Mouse (Mus musculus): Measurements from ENCODE around the gene Prn. TPM values are rescaled to one million over a fixed set of nuclear protein-coding genes. Genes with fewer than 3 reads are reported as not detected.

Prn gene
- total RNA-seq, 2 experiments from 2014 or later: 0.11 TPM; not detected in 1

- DNase-seq: no peak
- no peak for TF ChIP-seq CTCF (IDR thresholded peaks at IDR 0.05)
- intact Hi-C loops (cut with DNase I): no loop called here
- Histone ChIP-seq H3K27ac (no peak overlapping the region), H3K4me3 (no peak overlapping the region)
Observed at GRCm38 (mm10) chr2:131956336-131957256, 46.8 kb downstream of the Prn start.

- intact Hi-C loops (cut with DNase I): no loop called here
- no peak for DNase-seq
- Histone ChIP-seq H3K27ac (no peak overlapping the region), H3K4me3 (no peak overlapping the region)
- no peak for TF ChIP-seq CTCF (IDR thresholded peaks at IDR 0.05)
Observed at GRCm38 (mm10) chr2:131957731-131958222, 48.0 kb downstream of the Prn start.

GRCm38 (mm10) chr2:131961671-131962070 is 51.9 kb downstream of the Prn start:
- Histone ChIP-seq H3K4me3 (no peak overlapping the region), H3K27ac (no peak overlapping the region)
- TF ChIP-seq CTCF (IDR thresholded peaks at IDR 0.05): no peak
- intact Hi-C loops (cut with DNase I): no loop called here
- no peak for DNase-seq

- H3K27ac ChIP-seq: no peak overlapping the region
- intact Hi-C loops (cut with DNase I): no loop called here
- DNase-seq: no peak
- no peak for TF ChIP-seq CTCF (IDR thresholded peaks at IDR 0.05)
- H3K4me3 ChIP-seq: no peak overlapping the region
Observed at GRCm38 (mm10) chr2:131970597-131970996, 60.8 kb downstream of the Prn start.

GRCm38 (mm10) chr2:131971098-131971497 is 61.3 kb downstream of the Prn start:
- Histone ChIP-seq H3K4me3 (no peak overlapping the region), H3K27ac (no peak overlapping the region)
- TF ChIP-seq CTCF (IDR thresholded peaks at IDR 0.05): no peak
- DNase-seq: no peak
- intact Hi-C loops (cut with DNase I): no loop called here

GRCm38 (mm10) chr2:131976663-131977062 is 66.9 kb downstream of the Prn start:
- TF ChIP-seq CTCF (IDR thresholded peaks at IDR 0.05): no peak
- Histone ChIP-seq H3K27ac (no peak overlapping the region), H3K4me3 (no peak overlapping the region)
- intact Hi-C loops (cut with DNase I): no loop called here
- DNase-seq: no peak

GRCm38 (mm10) chr2:131980866-131981265 is 71.1 kb downstream of the Prn start:
- TF ChIP-seq CTCF (IDR thresholded peaks at IDR 0.05): no peak
- no peak overlapping the region for H3K4me3 ChIP-seq
- no peak for DNase-seq
- H3K27ac ChIP-seq: no peak overlapping the region
- intact Hi-C loops (cut with DNase I): no loop called here

GRCm38 (mm10) chr2:131982546-131983196 is 72.9 kb downstream of the Prn start:
- TF ChIP-seq CTCF (IDR thresholded peaks at IDR 0.05): peak; percentile 90
- H3K27ac ChIP-seq: no peak overlapping the region

GRCm38 (mm10) chr2:131987950-131988349 is 78.2 kb downstream of the Prn start:
- intact Hi-C loops (cut with DNase I): no loop called here
- no peak for DNase-seq
- TF ChIP-seq CTCF (IDR thresholded peaks at IDR 0.05): peak; percentile 39
- Histone ChIP-seq H3K4me3 (no peak overlapping the region), H3K27ac (no peak overlapping the region)

More at GRCm38 (mm10) chr2:131982546-131983196, 72.9 kb downstream of the Prn start:
- H3K4me3 ChIP-seq: no peak overlapping the region
- peak; percentile 69 for DNase-seq
- intact Hi-C loops (cut with DNase I): loop anchor here (1.0 to 2.0 kb wide), 2 partner anchors 129 to 258 kb away; no protein-coding TSS in a partner anchor

- intact Hi-C loops (cut with DNase I): no loop called here
- H3K4me3 ChIP-seq: no peak overlapping the region
- no peak for TF ChIP-seq CTCF (IDR thresholded peaks at IDR 0.05)
- DNase-seq: no peak
- H3K27ac ChIP-seq: no peak overlapping the region
Observed at GRCm38 (mm10) chr2:131988550-131988949, 78.8 kb downstream of the Prn start.

- no peak for TF ChIP-seq CTCF (IDR thresholded peaks at IDR 0.05)
- no peak overlapping the region for H3K27ac ChIP-seq
- DNase-seq: no peak
- H3K4me3 ChIP-seq: no peak overlapping the region
- intact Hi-C loops (cut with DNase I): no loop called here
Observed at GRCm38 (mm10) chr2:131992487-131992886, 82.7 kb downstream of the Prn start.

- no peak for DNase-seq
- intact Hi-C loops (cut with DNase I): no loop called here
- TF ChIP-seq CTCF (IDR thresholded peaks at IDR 0.05): no peak
- no peak overlapping the region for H3K27ac ChIP-seq
- H3K4me3 ChIP-seq: no peak overlapping the region
Observed at GRCm38 (mm10) chr2:131993151-131993550, 83.4 kb downstream of the Prn start.

- no peak for DNase-seq
- no peak overlapping the region for H3K4me3 ChIP-seq
- no peak overlapping the region for H3K27ac ChIP-seq
- intact Hi-C loops (cut with DNase I): no loop called here
- TF ChIP-seq CTCF (IDR thresholded peaks at IDR 0.05): no peak
Observed at GRCm38 (mm10) chr2:131993563-131994088, 83.9 kb downstream of the Prn start.

Data from gastrocnemius, adult 2 months (tissue).